Mouse (Mus musculus): ENCODE results near the gene Notch2. TPM values are rescaled to one million over a fixed set of nuclear protein-coding genes. Genes with fewer than 3 reads are reported as not detected.

Gene Notch2
- polyA plus RNA-seq, 3 experiments from 2014 or later = 13.2 to 20.4 (median 15.1) TPM

GRCm38 (mm10) chr3:98160330-98160729 lies 147.0 kb downstream of the Notch2 start, which contains the start of gene Adam30:
Gene Adam30 (plus strand): TSS chr3:98160630.
- no peak for ATAC-seq

GRCm38 (mm10) chr3:98178340-98178739 lies 165.0 kb downstream of the Notch2 start:
- no peak for ATAC-seq

DNA sequence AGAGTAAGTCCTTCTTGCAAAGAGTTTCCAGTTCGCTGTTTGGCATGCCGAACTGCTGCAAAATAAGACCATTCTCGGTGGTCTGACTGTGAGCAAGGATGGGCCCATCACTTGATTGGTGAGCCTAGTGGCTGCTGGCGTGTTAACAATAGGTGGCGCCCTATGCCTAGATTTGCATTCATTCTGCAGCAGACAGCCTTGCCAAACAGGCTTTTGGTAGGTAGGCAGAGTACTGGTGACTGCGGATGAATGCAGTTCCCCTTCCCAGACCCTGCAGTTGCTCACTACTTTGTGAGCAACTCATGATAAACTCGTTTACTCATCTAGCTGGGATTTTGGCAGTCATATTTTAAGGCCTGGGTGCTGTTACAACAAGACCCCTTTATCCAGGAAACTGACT lies 167.5 kb downstream of the Notch2 start:
- no peak for ATAC-seq

DNA sequence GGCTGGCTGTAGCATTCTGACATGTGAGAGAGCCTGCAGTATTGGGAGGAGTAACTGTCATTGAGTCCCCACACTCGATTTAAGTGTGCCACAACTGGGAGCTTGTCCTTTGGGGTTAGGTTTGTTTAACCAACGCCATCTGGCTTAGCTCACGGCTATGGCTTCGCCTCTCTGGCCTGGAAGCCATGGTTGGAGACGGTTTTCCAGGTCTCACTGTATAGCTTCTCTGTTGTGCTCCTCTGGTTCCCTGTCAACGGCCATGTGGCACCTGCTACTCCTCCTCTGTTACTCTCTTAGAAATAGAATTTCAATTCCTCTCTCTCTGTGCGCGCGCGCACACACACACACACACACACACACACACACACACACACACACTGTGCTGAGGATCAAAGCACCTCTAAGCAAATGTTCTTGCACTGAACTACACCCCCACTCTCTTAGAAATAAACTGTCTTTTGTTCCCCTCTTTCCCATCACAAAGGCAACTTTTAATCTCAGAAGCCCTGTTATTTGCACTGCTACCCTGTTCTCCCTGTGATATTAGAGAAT lies 171.9 kb downstream of the Notch2 start:
- ATAC-seq = no peak

DNA sequence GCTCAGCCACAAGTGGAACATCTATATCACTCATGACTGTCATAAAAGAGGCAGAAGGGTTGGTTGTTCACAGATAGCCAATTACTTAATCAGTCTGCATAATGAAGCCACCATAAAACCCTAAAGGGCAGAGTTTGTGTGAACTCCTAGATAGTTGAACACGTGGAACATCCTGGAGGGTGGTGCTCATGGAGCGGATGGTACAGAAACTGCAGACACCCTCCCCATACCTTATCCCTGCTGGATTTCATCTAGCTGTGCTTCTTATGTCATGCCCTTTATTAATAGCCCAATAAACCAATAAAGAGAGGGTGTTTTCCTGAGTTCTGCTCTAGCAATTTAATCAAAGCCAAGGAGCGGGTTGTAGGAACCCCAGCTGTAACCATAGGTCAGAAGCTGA lies 174.4 kb downstream of the Notch2 start:
- no peak for ATAC-seq

DNA sequence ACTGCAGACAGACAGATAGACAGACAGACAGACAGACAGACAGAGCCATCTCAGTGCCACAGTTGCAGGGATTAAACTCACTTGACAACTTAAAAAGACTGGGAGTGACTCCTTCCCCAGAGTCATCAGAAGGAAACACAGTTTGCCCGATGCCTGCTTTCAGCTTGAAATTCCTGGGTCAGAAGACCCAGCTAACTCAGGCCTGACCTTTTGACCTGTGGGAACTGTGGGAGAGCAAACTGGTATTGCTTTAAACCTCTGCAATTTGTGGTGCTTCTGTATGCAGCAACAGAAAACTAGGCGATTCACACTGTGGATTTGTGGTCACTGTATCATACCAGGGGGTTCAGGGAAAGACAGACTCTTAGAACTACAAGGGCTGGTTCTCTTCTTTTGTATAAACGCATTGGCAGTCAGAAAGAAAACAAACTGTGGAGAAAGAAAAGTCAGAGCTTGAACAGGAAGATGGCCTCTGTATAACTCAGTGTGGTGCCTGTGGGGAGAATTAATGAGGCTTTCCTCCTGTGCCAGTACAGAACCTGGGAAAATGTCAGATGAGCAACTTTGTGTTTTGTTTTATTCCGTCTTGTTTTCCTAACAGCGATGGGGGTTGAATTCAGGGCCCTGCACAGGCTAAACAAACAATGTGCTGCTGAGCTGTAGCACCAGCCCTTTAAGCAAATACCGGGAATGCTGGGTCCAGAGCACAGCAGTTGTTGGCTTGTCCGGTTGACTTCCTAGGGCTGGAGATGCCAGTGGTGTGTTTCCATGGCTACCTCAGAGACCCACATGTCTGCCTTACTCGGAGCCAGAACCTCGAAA lies 184.6 kb downstream of the Notch2 start:
- ATAC-seq = no peak

- no peak for ATAC-seq
Measured at GRCm38 (mm10) chr3:98199747-98200146, 186.4 kb downstream of the Notch2 start.

Other genes with a start within 250 kb of the Notch2 start
- 10 to 100 TPM in 2 of 3 experiments, 1 to 10 TPM in 1; 9.1 to 13.1 (median 11.2) TPM for gene Pde4dip, start 124.8 kb upstream of the Notch2 start, polyA plus RNA-seq (2017; shearing (Covaris generic))
- 100 to 1,000 TPM in 1 of 3 experiments, 10 to 100 TPM in 2; 74.0 to 102 (median 82.1) TPM for gene Sec22b, start 112.3 kb upstream of the Notch2 start, polyA plus RNA-seq (2017; shearing (Covaris generic))
- not detected for gene Adam30, start 147.1 kb downstream of the Notch2 start, polyA plus RNA-seq (2017; shearing (Covaris generic))
- gene Reg4, start 208.6 kb downstream of the Notch2 start, polyA plus RNA-seq (2017; shearing (Covaris generic)) = not detected